Comparison of ENCODE assay signal across 18 mouse cellular contexts in genomic region chr6:128208491-128209170, GRCm38 (mm10).
DNase-seq lines count a peak whose midpoint lies in the region; ATAC-seq lines count a peak whose summit lies in the region.
"Had no signal": no experiment of that assay in that cellular context is flagged by ENCODE, and none has a peak within 500 bp of the region (broad histone marks: within the 10 kb centered on the region; RNA-seq: fewer than 3 reads in every experiment).

No protein-coding gene starts in this region.

- H3K4me1 ChIP-seq in heart, embryonic 13.5 days = peaks cover 14% of the 10 kb centered on the region
- peaks cover 4 to 7% of the 10 kb centered on the region in 2 experiments; a peak in 2 of 4 replicates for H3K4me1 ChIP-seq in heart, embryonic 14.5 days (ENCODE audit: control insufficient read depth in 2 of 2, insufficient read depth in 2 of 2, low read length in 2 of 2)
- H3K4me1 ChIP-seq in midbrain, embryonic 10.5 days = no peaks in the 10 kb centered on the region
- H3K4me1 ChIP-seq: forebrain, embryonic 15.5 days; limb, embryonic 13.5 days; liver, embryonic 13.5 days; midbrain, embryonic 13.5 days; neural tube, embryonic 13.5 days had no signal

- H3K4me2 ChIP-seq in heart, embryonic 13.5 days = no peak overlapping the region
- no peak overlapping the region for H3K4me2 ChIP-seq in heart, embryonic 14.5 days (ENCODE audit: low read length)
- H3K4me2 ChIP-seq: forebrain, embryonic 15.5 days; limb, embryonic 13.5 days; liver, embryonic 13.5 days; midbrain, embryonic 13.5 days; neural tube, embryonic 13.5 days had no signal

- ATAC-seq in heart, embryonic 13.5 days (ENCODE audit: extremely low read depth, insufficient number of reproducible peaks, low FRiP score, low TSS enrichment) = no peak
- ATAC-seq in heart, embryonic 14.5 days (ENCODE audit: insufficient number of reproducible peaks, insufficient read depth, low FRiP score, low read depth) = no peak
- no peak for ATAC-seq in monocyte, adult 5-6 weeks (replicated peaks; ENCODE audit: insufficient number of reproducible peaks, low FRiP score, low TSS enrichment, poor library complexity, severe bottlenecking)
- ATAC-seq: forebrain, embryonic 15.5 days; midbrain, embryonic 13.5 days; Patski had no signal

- no peaks in the 10 kb centered on the region for H3K36me3 ChIP-seq in heart, embryonic 13.5 days
- H3K36me3 ChIP-seq in heart, embryonic 14.5 days (ENCODE audit: control insufficient read depth, insufficient read depth, low read length) = no peaks in the 10 kb centered on the region
- no peaks in the 10 kb centered on the region for H3K36me3 ChIP-seq in midbrain, embryonic 10.5 days
- H3K36me3 ChIP-seq: forebrain, embryonic 15.5 days; limb, embryonic 13.5 days; liver, embryonic 13.5 days; midbrain, embryonic 13.5 days; neural tube, embryonic 13.5 days had no signal

- DNase-seq in heart, postnatal 36 days = no peak
- peak; percentile 12 for DNase-seq in lung, postnatal 10 days
- no peak for DNase-seq in lung, postnatal 14 days
- DNase-seq in midbrain, embryonic 10.5 days (ENCODE audit: low spot score) = no peak
- DNase-seq: adrenal gland, postnatal 10 days; cerebellum, adult 9-10 months; gastrocnemius, postnatal 36 days; kidney, adult 11 months; liver, embryonic 13.5 days; thymus, adult 2 months had no signal

- no peak overlapping the region for H3K4me3 ChIP-seq in heart, embryonic 13.5 days
- no peak overlapping the region for H3K4me3 ChIP-seq in heart, embryonic 14.5 days (ENCODE audit: control insufficient read depth in 1 of 2, insufficient read depth in 1 of 2, low read depth in 1 of 2, low read length in 2 of 2)
- no peak overlapping the region for H3K4me3 ChIP-seq in midbrain, embryonic 10.5 days
- H3K4me3 ChIP-seq: forebrain, embryonic 15.5 days; limb, embryonic 13.5 days; liver, embryonic 13.5 days; midbrain, embryonic 13.5 days; neural tube, embryonic 13.5 days had no signal

- 59% methylated on average over 8 of the region's 8 CpGs for WGBS in heart, embryonic 13.5 days
- 57% methylated on average over 8 of the region's 8 CpGs for WGBS in heart, embryonic 14.5 days
- WGBS in midbrain, embryonic 10.5 days = 84% methylated on average over 8 of the region's 8 CpGs

- H3K9me3 ChIP-seq in heart, embryonic 13.5 days = no peaks in the 10 kb centered on the region
- H3K9me3 ChIP-seq in heart, embryonic 14.5 days (ENCODE audit: control insufficient read depth, low read length) = no peaks in the 10 kb centered on the region
- H3K9me3 ChIP-seq in midbrain, embryonic 10.5 days (replicated peaks) = no peaks in the 10 kb centered on the region
- H3K9me3 ChIP-seq: forebrain, embryonic 15.5 days; limb, embryonic 13.5 days; liver, embryonic 13.5 days; midbrain, embryonic 13.5 days; neural tube, embryonic 13.5 days had no signal

- H3K9ac ChIP-seq in heart, embryonic 13.5 days = no peak overlapping the region
- H3K9ac ChIP-seq in heart, embryonic 14.5 days (ENCODE audit: low read length) = no peak overlapping the region
- H3K9ac ChIP-seq: forebrain, embryonic 15.5 days; limb, embryonic 13.5 days; liver, embryonic 13.5 days; midbrain, embryonic 13.5 days; neural tube, embryonic 13.5 days had no signal

- intact Hi-C loops in heart, postnatal 36 days (cut with DNase I) = loop anchor here (10.0 kb wide), 1 partner anchor 206 kb away; no protein-coding TSS in a partner anchor

- H3K27me3 ChIP-seq in heart, embryonic 13.5 days (replicated peaks) = no peaks in the 10 kb centered on the region
- H3K27me3 ChIP-seq in heart, embryonic 14.5 days (ENCODE audit: control insufficient read depth, insufficient read depth, low read length) = no peaks in the 10 kb centered on the region
- no peaks in the 10 kb centered on the region for H3K27me3 ChIP-seq in midbrain, embryonic 10.5 days (ENCODE audit: low read depth, poor library complexity, severe bottlenecking)
- H3K27me3 ChIP-seq: forebrain, embryonic 15.5 days; limb, embryonic 13.5 days; liver, embryonic 13.5 days; midbrain, embryonic 13.5 days; neural tube, embryonic 13.5 days; Patski had no signal

- peak overlapping the region; percentile 61 for H3K27ac ChIP-seq in heart, embryonic 13.5 days (replicated peaks)
- peak overlapping the region; percentile 17 to 33; a peak in 2 of 4 replicates for H3K27ac ChIP-seq in heart, embryonic 14.5 days (replicated peaks in 1 of 2; ENCODE audit: control insufficient read depth in 1 of 2, insufficient read depth in 1 of 2, low read depth in 2 of 2, low read length in 2 of 2)
- no peak overlapping the region for H3K27ac ChIP-seq in midbrain, embryonic 10.5 days (replicated peaks)
- H3K27ac ChIP-seq: forebrain, embryonic 15.5 days; limb, embryonic 13.5 days; liver, embryonic 13.5 days; midbrain, embryonic 13.5 days; neural tube, embryonic 13.5 days had no signal
